Mouse (Mus musculus) kidney, postnatal 0 days (tissue): ENCODE measurements around the gene Glyr1. TPM values are rescaled to one million over a fixed set of nuclear protein-coding genes. Genes with fewer than 3 reads are reported as not detected.

Experiments used
- ATAC-seq: fragments of 200-750 bp; cut with Nextera tagmentation; replicated peaks from 2 replicates; pipeline ENCODE4 v1.8.0; 2017; ENCODE audit warnings: low read depth, moderate number of reproducible peaks, moderate TSS enrichment, moderate library complexity; ENCODE audit not compliant: low FRiP score
- DNase-seq: peaks from one replicate; pipeline ENCODE4 v3.0.0-alpha.2; 2016; ENCODE audit warnings: low spot score
- H3K27ac ChIP-seq: fragments of 300-500 bp; sonication (generic); 2 replicates; pipeline ENCODE4 v1.5.1; 2014; ENCODE audit warnings: mild to moderate bottlenecking
- H3K27me3 ChIP-seq: fragments of 300-500 bp; sonication (generic); 2 replicates; pipeline ENCODE4 v1.6.1; 2014; ENCODE audit warnings: low read length, mixed read lengths; ENCODE audit not compliant: insufficient read depth
- H3K36me3 ChIP-seq: fragments of 300-500 bp; sonication (generic); 2 replicates; pipeline ENCODE4 v1.6.1; 2014; ENCODE audit warnings: low read length, mixed read lengths; ENCODE audit not compliant: insufficient read depth
- H3K4me1 ChIP-seq: fragments of 300-500 bp; sonication (generic); replicated peaks from 2 replicates; pipeline ENCODE4 v1.6.1; 2014; ENCODE audit warnings: antibody characterized with exemption, low read length, mixed read lengths; ENCODE audit not compliant: insufficient read depth
- H3K4me2 ChIP-seq: fragments of 300-500 bp; sonication (generic); 2 replicates; pipeline ENCODE4 v1.6.1; 2014; ENCODE audit warnings: mild to moderate bottlenecking, low read length, moderate library complexity, mixed read lengths
- H3K4me3 ChIP-seq: fragments of 300-500 bp; sonication (generic); replicated peaks from 2 replicates; pipeline ENCODE4 v1.5.1; 2014; ENCODE audit warnings: low read depth, low read length
- H3K9ac ChIP-seq: fragments of 300-500 bp; sonication (generic); 2 replicates; pipeline ENCODE4 v1.6.1; 2014; ENCODE audit warnings: low read depth, low read length
- H3K9me3 ChIP-seq: fragments of 300-500 bp; sonication (generic); replicated peaks from 2 replicates; pipeline ENCODE4 v1.6.1; 2016; ENCODE audit warnings: low read length, inconsistent platforms, mixed read lengths
- CTCF ChIP-seq: IDR thresholded peaks from 2 replicates; pipeline ENCODE4 v1.5.1; 2016; ENCODE audit warnings: antibody characterized with exemption, low read depth, mild to moderate bottlenecking, moderate library complexity
- WGBS: fragments of 180-500 bp; shearing (Covaris S2); extraction: QIAGEN DNeasy Blood & Tissue Kit; methylation state at CpG from one replicate; pipeline ENCODE4 v1.1.7; 2014; 5-methylcytosine and 5-hydroxymethylcytosine counted together
- polyA plus RNA-seq: library from polyadenylated mRNA; unstranded; fragments of >200 nt; fragmentation: Nextera tagmentation; extraction: Ambion mirVana; gene quantifications from 2 replicates; pipeline ENCODE4 v1.2.1, GENCODE M21; 2015

Gene Glyr1
- polyA plus RNA-seq, 1 experiment from 2014 or later: 108 TPM

GRCm38 (mm10) chr16:4979755-4980380 lies 69.8 kb downstream of the Glyr1 start:
- Histone ChIP-seq H3K4me1 (no peaks in the 10 kb centered on the region), H3K27me3 (no peaks in the 10 kb centered on the region), H3K9me3 (no peaks in the 10 kb centered on the region), H3K9ac (no peak overlapping the region), H3K4me3 (no peak overlapping the region), H3K4me2 (no peak overlapping the region), H3K27ac (no peak overlapping the region), H3K36me3 (no peaks in the 10 kb centered on the region)
- 64% methylated on average over 4 of the region's 4 CpGs for WGBS
- peak; percentile 71 for TF ChIP-seq CTCF
- DNase-seq: peak; percentile 60
- peak; percentile 59; the same call in 1 of the 2 replicates for ATAC-seq

GRCm38 (mm10) chr16:4978275-4979051 lies 71.2 kb downstream of the Glyr1 start:
- 61% methylated on average over 5 of the region's 5 CpGs for WGBS
- no peak for ATAC-seq
- H3K36me3 ChIP-seq: no peaks in the 10 kb centered on the region
- no peak for TF ChIP-seq CTCF
- no peaks in the 10 kb centered on the region for H3K9me3 ChIP-seq
- no peak for DNase-seq
- no peak overlapping the region for H3K4me2 ChIP-seq
- H3K27me3 ChIP-seq: no peaks in the 10 kb centered on the region
- H3K27ac ChIP-seq: no peak overlapping the region
- H3K9ac ChIP-seq: no peak overlapping the region
- H3K4me1 ChIP-seq: no peaks in the 10 kb centered on the region
- H3K4me3 ChIP-seq: no peak overlapping the region

- Histone ChIP-seq H3K27me3 (no peaks in the 10 kb centered on the region), H3K4me1 (no peaks in the 10 kb centered on the region), H3K9me3 (no peaks in the 10 kb centered on the region), H3K36me3 (no peaks in the 10 kb centered on the region), H3K4me3 (no peak overlapping the region), H3K9ac (no peak overlapping the region), H3K27ac (no peak overlapping the region), H3K4me2 (no peak overlapping the region)
- WGBS: 71% methylated on average over 2 of the region's 2 CpGs
- no peak for ATAC-seq
- DNase-seq: no peak
- TF ChIP-seq CTCF: no peak
Measured at GRCm38 (mm10) chr16:4976180-4976579, 73.5 kb downstream of the Glyr1 start.

GRCm38 (mm10) chr16:4974521-4974920 lies 75.1 kb downstream of the Glyr1 start:
- Histone ChIP-seq H3K27ac (no peak overlapping the region), H3K9me3 (no peaks in the 10 kb centered on the region), H3K27me3 (no peaks in the 10 kb centered on the region), H3K4me3 (no peak overlapping the region), H3K36me3 (no peaks in the 10 kb centered on the region), H3K4me1 (no peaks in the 10 kb centered on the region), H3K9ac (no peak overlapping the region), H3K4me2 (no peak overlapping the region)
- TF ChIP-seq CTCF: no peak
- ATAC-seq (no peak), DNase-seq (no peak)
- WGBS: 85% methylated on average over 5 of the region's 5 CpGs

GRCm38 (mm10) chr16:4971626-4972025 lies 78.0 kb downstream of the Glyr1 start:
- Histone ChIP-seq H3K4me1 (no peaks in the 10 kb centered on the region), H3K9ac (no peak overlapping the region), H3K4me3 (no peak overlapping the region), H3K27me3 (no peaks in the 10 kb centered on the region), H3K9me3 (no peaks in the 10 kb centered on the region), H3K27ac (no peak overlapping the region), H3K36me3 (no peaks in the 10 kb centered on the region), H3K4me2 (no peak overlapping the region)
- no peak for TF ChIP-seq CTCF
- ATAC-seq: 0 out of 2 replicates have a peak, but pooled peaks have one; percentile 43
- 62% methylated on average over 4 of the region's 4 CpGs for WGBS
- DNase-seq: peak; percentile 52

- Histone ChIP-seq H3K4me3 (no peak overlapping the region), H3K9ac (no peak overlapping the region), H3K36me3 (no peaks in the 10 kb centered on the region), H3K27ac (no peak overlapping the region), H3K9me3 (no peaks in the 10 kb centered on the region), H3K4me1 (0 out of 2 replicates have a peak, but pooled peaks cover 3% of the 10 kb centered on the region), H3K4me2 (no peak overlapping the region), H3K27me3 (no peaks in the 10 kb centered on the region)
- no peak for TF ChIP-seq CTCF
- ATAC-seq: no peak
- DNase-seq: no peak
- 85% methylated on average over 5 of the region's 5 CpGs for WGBS
Measured at GRCm38 (mm10) chr16:4969055-4969843, 80.4 kb downstream of the Glyr1 start.
